Mouse (Mus musculus) limb, embryonic 13.5 days (tissue): ENCODE results near the gene Ccdc138. TPM values are rescaled to one million over a fixed set of nuclear protein-coding genes. Genes with fewer than 3 reads are reported as not detected.

Experiments
- ATAC-seq: fragments of 200-750 bp; cut with Nextera tagmentation; 2 replicates; pipeline ENCODE4 v1.8.0; 2017; ENCODE audit warnings: low read depth, moderate number of reproducible peaks, moderate TSS enrichment; ENCODE audit not compliant: low FRiP score
- H3K27ac ChIP-seq: fragments of 300-500 bp; sonication (generic); 2 replicates; pipeline ENCODE4 v1.5.1; 2015; ENCODE audit warnings: inconsistent platforms, mild to moderate bottlenecking, moderate library complexity
- H3K27me3 ChIP-seq: fragments of 300-500 bp; sonication (generic); 2 replicates; pipeline ENCODE4 v1.6.1; 2015; ENCODE audit warnings: mild to moderate bottlenecking, inconsistent platforms
- H3K36me3 ChIP-seq: fragments of 300-500 bp; sonication (generic); 2 replicates; pipeline ENCODE4 v1.6.1; 2015; ENCODE audit warnings: inconsistent platforms, mild to moderate bottlenecking, moderate library complexity
- H3K4me1 ChIP-seq: fragments of 300-500 bp; sonication (generic); 2 replicates; pipeline ENCODE4 v1.6.1; 2015; ENCODE audit warnings: inconsistent platforms
- H3K4me2 ChIP-seq: fragments of 300-500 bp; sonication (generic); replicated peaks from 2 replicates; pipeline ENCODE4 v1.6.1; 2015; ENCODE audit warnings: inconsistent platforms, mild to moderate bottlenecking, moderate library complexity
- H3K4me3 ChIP-seq: fragments of 300-500 bp; sonication (generic); 2 replicates; pipeline ENCODE4 v1.5.1; 2015; ENCODE audit warnings: moderate library complexity, mild to moderate bottlenecking, inconsistent platforms
- H3K9ac ChIP-seq: fragments of 300-500 bp; sonication (generic); 2 replicates; pipeline ENCODE4 v1.6.1; 2015; ENCODE audit warnings: mild to moderate bottlenecking, inconsistent platforms
- H3K9me3 ChIP-seq: fragments of 300-500 bp; sonication (generic); 2 replicates; pipeline ENCODE4 v1.6.1; 2016; ENCODE audit warnings: inconsistent platforms
- WGBS: fragments of 180-500 bp; shearing (Covaris S2); methylation state at CpG from one replicate; pipeline ENCODE4 v1.1.7; 2015; 5-methylcytosine and 5-hydroxymethylcytosine counted together
- polyA plus RNA-seq: library from polyadenylated mRNA; unstranded; fragments of >200 nt; fragmentation: Nextera tagmentation; extraction: Ambion mirVana; gene quantifications from 2 replicates; pipeline ENCODE4 v1.2.1, GENCODE M21; 2015

Gene Ccdc138
- 12.7 TPM in 2 replicates for polyA plus RNA-seq

DNA sequence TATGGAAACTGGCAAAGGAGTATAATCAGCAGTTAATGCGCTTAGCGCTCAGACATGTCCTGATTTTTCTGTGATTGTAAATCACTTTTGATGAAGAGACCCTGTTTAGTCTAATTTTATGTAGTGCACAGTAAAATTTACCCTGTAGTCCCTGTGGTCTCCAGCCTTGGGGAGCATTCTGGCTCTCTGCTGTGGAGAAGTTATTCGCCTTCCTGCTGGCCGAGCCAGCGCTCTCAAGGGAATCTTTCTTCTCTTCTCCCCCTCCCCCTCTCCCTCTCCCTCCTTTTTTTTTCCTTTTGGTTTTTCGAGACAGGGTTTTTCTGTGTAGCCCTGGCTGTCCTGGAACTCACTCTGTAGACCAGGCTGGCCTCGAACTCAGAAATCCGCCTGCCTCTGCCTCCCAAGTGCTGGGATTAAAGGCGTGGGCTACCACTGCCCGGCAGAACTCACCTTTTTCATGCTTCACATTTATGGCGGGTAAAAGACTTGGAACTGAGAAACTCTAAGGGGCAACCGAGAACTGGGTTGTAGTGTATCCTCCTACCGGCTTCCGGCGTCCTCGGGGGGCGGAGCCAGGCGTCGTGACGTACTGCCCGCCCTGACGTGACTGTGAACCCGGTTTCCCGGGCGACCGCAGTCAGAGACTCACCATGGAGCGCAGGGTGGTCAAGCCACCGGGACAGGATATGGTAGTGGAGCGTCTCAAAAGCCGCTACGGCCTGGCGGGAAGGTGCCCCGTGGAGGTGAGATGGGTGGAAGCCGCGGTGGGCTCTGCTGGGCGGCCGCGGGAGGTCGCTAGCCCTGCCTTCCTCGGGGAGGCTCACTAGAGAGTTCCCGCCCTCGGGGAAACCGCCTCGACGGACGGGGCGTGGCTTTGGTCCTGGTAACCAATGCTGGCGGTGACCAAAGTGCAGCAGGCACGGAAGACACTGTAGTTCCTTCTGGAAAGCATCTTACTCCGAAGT lies at the start of gene Ccdc138:
TSS of gene Ccdc138 (plus strand) at position 629 of the 965 bp plus-strand sequence.
- Histone ChIP-seq H3K36me3 (peaks cover 23% of the 10 kb centered on the region), H3K4me3 (peak within 1 kb of the TSS; percentile 72), H3K27ac (peak within 1 kb of the TSS; percentile 82), H3K9me3 (no peaks in the 10 kb centered on the region), H3K4me1 (peaks cover 12% of the 10 kb centered on the region; the same call in 1 of the 2 replicates), H3K4me2 (peak within 1 kb of the TSS; percentile 70), H3K27me3 (no peaks in the 10 kb centered on the region), H3K9ac (peak within 1 kb of the TSS; percentile 72)
- 2% methylated on average over 50 of the region's 50 CpGs for WGBS
- ATAC-seq: peak; percentile 99

DNA sequence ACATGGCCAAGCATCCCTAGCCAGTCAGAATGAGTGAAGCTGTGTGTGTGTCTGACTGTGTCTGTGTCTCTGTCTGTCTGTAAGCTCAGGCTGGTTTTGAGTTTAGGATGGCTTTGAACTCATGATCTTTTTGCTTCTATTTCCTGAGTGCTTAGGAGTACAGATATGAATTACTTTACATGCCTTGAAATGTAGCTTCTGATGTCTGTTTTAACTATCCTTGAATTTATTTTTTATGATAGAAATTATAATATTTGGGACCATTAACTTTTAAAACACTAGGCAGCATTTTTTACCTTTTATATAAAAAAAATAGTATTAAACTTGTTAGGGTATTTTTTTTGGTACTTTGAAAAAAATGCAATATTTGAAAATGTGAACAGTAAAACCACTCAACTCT lies 46.2 kb upstream of the Ccdc138 start:
- no peak overlapping the region for H3K4me2 ChIP-seq
- no peak overlapping the region for H3K4me3 ChIP-seq
- no peak overlapping the region for H3K27ac ChIP-seq
- H3K4me1 ChIP-seq: no peaks in the 10 kb centered on the region
- H3K27me3 ChIP-seq: no peaks in the 10 kb centered on the region
- no peaks in the 10 kb centered on the region for H3K9me3 ChIP-seq
- no peak for ATAC-seq
- no peak overlapping the region for H3K9ac ChIP-seq
- peaks cover 30% of the 10 kb centered on the region for H3K36me3 ChIP-seq

DNA sequence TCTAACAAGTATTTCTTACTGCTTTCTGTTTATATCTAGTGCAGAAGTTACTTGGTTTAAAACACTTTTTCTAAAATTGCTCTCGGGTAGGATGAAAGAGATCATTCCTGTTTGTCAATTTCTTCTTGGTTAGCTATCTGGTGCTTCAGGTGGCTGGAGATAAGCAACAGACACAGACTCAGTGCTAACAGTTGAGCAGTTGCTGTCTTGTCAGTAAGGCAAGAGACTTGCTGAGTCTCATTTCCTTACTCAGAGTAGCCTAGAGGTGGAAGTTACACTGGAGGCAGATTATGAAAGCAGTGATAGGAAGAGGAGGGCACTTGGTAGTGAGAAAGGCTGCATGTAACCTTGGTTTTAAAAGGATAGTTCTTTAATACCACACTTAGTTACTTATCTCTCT lies 45.6 kb upstream of the Ccdc138 start:
- Histone ChIP-seq H3K36me3 (peaks cover 30% of the 10 kb centered on the region), H3K9me3 (no peaks in the 10 kb centered on the region), H3K27ac (no peak overlapping the region), H3K4me3 (no peak overlapping the region), H3K4me1 (no peaks in the 10 kb centered on the region), H3K27me3 (no peaks in the 10 kb centered on the region), H3K4me2 (no peak overlapping the region), H3K9ac (no peak overlapping the region)
- ATAC-seq: no peak
- 94% methylated on average over 1 of the region's 1 CpGs for WGBS

DNA sequence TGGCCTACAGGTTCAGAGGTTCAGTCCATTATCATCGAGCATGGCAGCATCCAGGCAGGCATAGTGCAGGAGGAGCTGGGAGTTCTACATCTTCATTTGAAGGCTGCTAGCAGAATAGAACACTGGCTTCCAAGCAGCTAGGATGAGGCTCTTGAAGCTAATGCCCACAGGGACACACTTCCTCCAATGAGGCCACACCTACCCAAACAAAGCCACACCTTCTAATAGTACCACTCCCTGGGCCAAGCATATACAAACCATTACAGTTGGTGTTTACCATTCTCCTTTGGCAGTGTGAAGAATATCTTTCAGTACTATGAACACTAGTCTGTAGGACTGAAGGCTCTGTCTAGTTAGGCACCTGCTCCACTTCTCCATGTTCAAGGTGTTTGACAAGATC lies 37.9 kb upstream of the Ccdc138 start:
- Histone ChIP-seq H3K4me1 (no peaks in the 10 kb centered on the region), H3K4me2 (no peak overlapping the region), H3K9ac (no peak overlapping the region), H3K27ac (no peak overlapping the region), H3K27me3 (no peaks in the 10 kb centered on the region), H3K9me3 (no peaks in the 10 kb centered on the region), H3K36me3 (peaks cover 65% of the 10 kb centered on the region), H3K4me3 (no peak overlapping the region)
- WGBS: 95% methylated on average over 1 of the region's 1 CpGs
- no peak for ATAC-seq

DNA sequence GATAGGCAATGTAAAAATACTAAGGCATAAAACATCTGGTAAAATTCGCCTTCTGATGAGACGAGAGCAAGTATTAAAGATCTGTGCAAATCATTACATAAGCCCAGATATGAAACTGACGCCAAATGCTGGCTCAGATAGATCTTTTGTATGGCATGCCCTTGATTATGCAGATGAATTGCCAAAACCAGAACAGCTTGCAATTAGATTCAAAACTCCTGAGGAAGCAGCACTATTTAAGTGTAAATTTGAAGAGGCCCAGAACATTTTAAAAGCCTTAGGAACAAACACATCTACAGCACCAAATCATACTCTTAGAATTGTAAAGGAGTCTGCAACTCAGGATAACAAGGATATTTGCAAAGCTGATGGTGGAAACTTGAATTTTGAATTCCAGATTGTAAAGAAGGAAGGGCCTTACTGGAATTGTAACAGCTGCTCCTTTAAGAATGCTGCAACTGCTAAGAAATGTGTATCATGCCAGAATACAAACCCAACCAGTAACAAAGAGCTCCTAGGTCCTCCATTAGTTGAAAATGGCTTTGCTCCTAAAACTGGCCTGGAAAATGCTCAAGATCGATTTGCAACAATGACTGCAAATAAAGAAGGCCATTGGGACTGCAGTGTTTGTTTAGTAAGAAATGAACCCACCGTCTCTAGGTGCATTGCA lies 20.5 kb upstream of the Ccdc138 start:
- Histone ChIP-seq H3K36me3 (peaks cover 68% of the 10 kb centered on the region), H3K9ac (no peak overlapping the region)
- WGBS: 91% methylated on average over 5 of the region's 5 CpGs

DNA sequence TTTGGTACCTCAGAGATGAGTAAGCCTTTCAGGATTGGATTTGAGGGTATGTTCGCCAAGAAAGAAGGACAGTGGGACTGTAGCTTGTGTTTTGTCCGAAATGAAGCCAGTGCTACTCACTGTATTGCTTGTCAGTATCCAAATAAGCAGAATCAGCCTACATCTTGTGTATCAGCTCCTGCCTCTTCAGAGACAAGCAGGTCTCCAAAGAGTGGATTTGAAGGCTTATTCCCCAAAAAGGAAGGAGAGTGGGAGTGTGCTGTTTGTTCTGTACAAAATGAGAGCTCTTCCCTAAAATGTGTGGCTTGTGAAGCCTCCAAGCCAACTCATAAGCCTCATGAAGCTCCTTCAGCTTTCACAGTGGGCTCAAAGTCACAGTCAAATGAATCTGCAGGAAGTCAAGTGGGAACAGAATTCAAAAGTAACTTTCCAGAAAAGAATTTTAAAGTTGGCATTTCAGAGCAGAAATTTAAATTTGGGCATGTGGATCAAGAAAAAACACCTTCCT lies 19.6 kb upstream of the Ccdc138 start:
- Histone ChIP-seq H3K36me3 (peaks cover 67% of the 10 kb centered on the region), H3K4me3 (no peak overlapping the region), H3K27me3 (no peaks in the 10 kb centered on the region), H3K4me1 (no peaks in the 10 kb centered on the region), H3K4me2 (no peak overlapping the region), H3K9ac (no peak overlapping the region), H3K9me3 (no peaks in the 10 kb centered on the region), H3K27ac (no peak overlapping the region)
- no peak for ATAC-seq
- 95% methylated on average over 2 of the region's 2 CpGs for WGBS

More for the DNA sequence above, 20.5 kb upstream of the Ccdc138 start:
- Histone ChIP-seq H3K27ac (no peak overlapping the region), H3K27me3 (no peaks in the 10 kb centered on the region), H3K9me3 (no peaks in the 10 kb centered on the region), H3K4me1 (no peaks in the 10 kb centered on the region), H3K4me2 (no peak overlapping the region), H3K4me3 (no peak overlapping the region)
- ATAC-seq: no peak

DNA sequence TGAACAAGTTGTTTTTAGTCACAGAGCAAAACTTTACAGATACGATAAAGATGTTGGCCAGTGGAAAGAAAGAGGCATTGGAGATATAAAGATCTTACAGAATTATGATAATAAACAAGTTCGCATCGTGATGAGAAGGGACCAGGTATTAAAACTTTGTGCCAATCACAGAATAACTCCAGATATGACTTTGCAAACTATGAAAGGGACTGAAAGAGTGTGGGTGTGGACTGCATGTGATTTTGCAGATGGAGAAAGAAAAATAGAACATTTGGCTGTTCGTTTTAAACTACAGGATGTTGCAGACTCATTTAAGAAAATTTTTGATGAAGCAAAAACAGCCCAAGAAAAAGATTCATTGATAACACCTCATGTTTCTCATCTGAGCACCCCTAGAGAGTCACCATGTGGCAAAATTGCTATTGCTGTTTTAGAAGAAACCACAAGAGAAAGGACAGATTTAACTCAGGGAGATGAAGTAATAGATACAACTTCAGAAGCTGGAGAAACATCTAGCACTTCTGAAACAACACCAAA lies 17.7 kb upstream of the Ccdc138 start:
- H3K4me2 ChIP-seq: no peak overlapping the region
- no peak overlapping the region for H3K9ac ChIP-seq
- WGBS: 93% methylated on average over 4 of the region's 4 CpGs
- peaks cover 76% of the 10 kb centered on the region for H3K36me3 ChIP-seq
- H3K4me3 ChIP-seq: no peak overlapping the region
- H3K4me1 ChIP-seq: no peaks in the 10 kb centered on the region
- no peak overlapping the region for H3K27ac ChIP-seq
- no peaks in the 10 kb centered on the region for H3K27me3 ChIP-seq
- no peak for ATAC-seq
- H3K9me3 ChIP-seq: no peaks in the 10 kb centered on the region

DNA sequence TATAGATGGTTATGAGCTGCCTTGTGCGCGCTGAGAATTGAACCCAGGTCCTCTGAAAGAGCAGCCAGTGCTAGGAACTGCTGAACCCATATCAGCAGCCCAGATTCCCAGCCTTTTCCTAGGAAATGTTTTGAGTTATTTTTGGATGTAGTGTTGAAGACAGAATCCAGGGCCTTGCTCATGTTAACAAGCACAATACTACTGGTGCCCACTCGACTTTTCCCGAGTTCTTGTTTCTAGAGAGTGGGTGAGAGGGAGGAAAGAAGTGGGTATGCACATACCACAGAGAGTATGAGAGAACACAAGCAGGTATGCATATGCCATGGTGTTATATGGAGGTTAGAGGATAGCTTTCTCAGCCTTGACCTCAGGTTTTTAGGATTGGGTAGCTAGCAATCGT lies 6.7 kb upstream of the Ccdc138 start:
- Histone ChIP-seq H3K36me3 (peaks cover 64% of the 10 kb centered on the region), H3K4me3 (no peak overlapping the region), H3K4me1 (no peaks in the 10 kb centered on the region), H3K9me3 (no peaks in the 10 kb centered on the region), H3K27me3 (no peaks in the 10 kb centered on the region), H3K4me2 (no peak overlapping the region), H3K27ac (no peak overlapping the region), H3K9ac (no peak overlapping the region)
- no peak for ATAC-seq
- WGBS: 92% methylated on average over 5 of the region's 5 CpGs

DNA sequence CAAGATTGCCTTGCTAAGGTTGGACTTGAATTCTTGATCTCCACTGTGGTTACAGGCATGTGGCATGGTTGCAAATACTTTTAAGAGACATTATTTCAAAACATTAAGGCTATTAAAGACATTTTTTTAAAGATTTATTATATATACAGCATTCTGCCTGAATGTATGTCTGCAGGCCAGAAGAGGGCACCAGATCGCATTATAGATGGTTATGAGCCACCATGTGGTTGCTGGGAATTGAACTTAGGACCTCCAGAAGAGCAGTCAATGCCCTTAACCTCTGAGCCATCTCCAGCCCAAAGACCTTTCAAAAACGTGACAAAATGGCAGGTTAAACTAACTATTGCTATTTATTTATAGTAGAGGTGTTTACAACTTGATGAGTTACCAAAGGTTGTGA lies 2.1 kb upstream of the Ccdc138 start:
- Histone ChIP-seq H3K4me1 (peaks cover 12% of the 10 kb centered on the region; the same call in 1 of the 2 replicates), H3K9ac (no peak overlapping the region), H3K27me3 (no peaks in the 10 kb centered on the region), H3K27ac (no peak overlapping the region), H3K4me2 (no peak overlapping the region), H3K4me3 (no peak overlapping the region), H3K9me3 (no peaks in the 10 kb centered on the region), H3K36me3 (peaks cover 41% of the 10 kb centered on the region)
- ATAC-seq: no peak
- 84% methylated on average over 2 of the region's 2 CpGs for WGBS

DNA sequence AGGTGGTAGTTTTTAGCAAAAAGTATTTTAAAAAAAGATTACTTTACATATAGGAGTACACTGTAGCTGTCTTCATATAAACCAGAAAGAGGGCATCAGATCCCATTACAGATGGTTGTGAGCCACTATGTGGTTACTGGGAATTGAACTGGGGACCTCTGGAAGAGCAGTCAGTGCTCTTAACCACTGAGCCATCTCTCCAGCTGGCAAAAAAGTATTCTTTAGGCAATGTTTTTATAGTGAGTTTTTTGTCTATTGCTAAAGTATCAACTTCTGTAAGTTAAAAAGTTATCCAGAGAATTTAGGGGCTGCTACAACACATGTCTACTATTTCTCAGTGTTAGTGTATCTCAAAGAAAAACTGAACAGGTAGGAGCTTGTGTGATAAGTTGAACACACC lies 1.0 kb upstream of the Ccdc138 start:
- Histone ChIP-seq H3K27me3 (no peaks in the 10 kb centered on the region), H3K4me2 (peak overlapping the region; percentile 70), H3K9ac (no peak overlapping the region), H3K27ac (no peak overlapping the region), H3K4me3 (peak overlapping the region; percentile 72), H3K4me1 (peaks cover 12% of the 10 kb centered on the region; the same call in 1 of the 2 replicates), H3K9me3 (no peaks in the 10 kb centered on the region), H3K36me3 (peaks cover 31% of the 10 kb centered on the region)
- no peak for ATAC-seq

DNA sequence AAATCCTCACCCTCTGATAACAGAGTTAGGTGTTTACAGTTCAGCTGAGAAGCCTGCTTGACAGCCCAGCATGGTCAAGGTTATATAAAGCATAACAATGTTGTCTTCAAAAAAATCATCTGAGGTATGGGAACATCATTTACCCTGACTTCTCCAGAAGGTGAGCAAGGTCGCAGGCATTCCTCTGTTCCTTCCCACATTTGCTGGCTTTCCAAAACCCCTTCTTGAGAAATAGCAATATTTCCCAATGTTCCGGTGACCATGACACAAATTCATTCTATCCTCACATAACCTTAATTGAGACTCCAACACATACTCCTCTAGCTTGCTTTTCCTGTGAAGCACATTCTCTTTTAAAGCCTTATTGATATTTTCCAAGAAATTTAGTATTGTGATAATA lies 768 bp downstream of the Ccdc138 start:
- 57% methylated on average over 2 of the region's 2 CpGs for WGBS
- peak overlapping the region; percentile 70 for H3K4me2 ChIP-seq
- H3K4me1 ChIP-seq: peaks cover 12% of the 10 kb centered on the region; the same call in 1 of the 2 replicates
- H3K4me3 ChIP-seq: peak overlapping the region; percentile 72
- H3K27me3 ChIP-seq: no peaks in the 10 kb centered on the region
- peaks cover 14% of the 10 kb centered on the region for H3K36me3 ChIP-seq
- H3K9ac ChIP-seq: peak overlapping the region; percentile 72
- H3K27ac ChIP-seq: no peak overlapping the region
- no peaks in the 10 kb centered on the region for H3K9me3 ChIP-seq
- ATAC-seq: no peak

DNA sequence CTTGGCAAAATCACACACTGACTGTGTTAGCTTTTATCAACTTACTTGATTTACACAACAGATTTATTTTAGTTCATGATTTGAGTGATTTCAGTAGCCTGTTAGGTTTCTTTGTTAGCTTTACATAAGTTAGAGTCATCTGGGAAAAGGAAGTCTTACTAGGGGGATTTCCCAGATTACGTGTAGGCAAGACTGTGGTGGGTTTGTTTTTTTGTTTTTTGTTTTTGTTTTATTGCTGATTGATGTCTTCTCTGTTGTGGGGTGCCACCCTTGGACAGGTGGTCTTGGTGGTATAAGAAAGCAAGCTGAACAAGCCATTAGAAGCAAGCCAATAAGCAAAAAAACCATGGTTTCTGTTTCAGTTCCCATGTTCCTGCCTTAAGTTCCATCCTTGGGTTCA lies 31.6 kb downstream of the Ccdc138 start:
- Histone ChIP-seq H3K9ac (no peak overlapping the region), H3K4me1 (no peaks in the 10 kb centered on the region), H3K36me3 (peaks cover 56% of the 10 kb centered on the region), H3K4me3 (no peak overlapping the region), H3K4me2 (no peak overlapping the region), H3K9me3 (no peaks in the 10 kb centered on the region), H3K27me3 (no peaks in the 10 kb centered on the region), H3K27ac (no peak overlapping the region)
- no peak for ATAC-seq
- 83% methylated on average over 1 of the region's 1 CpGs for WGBS
